Comparison of ENCODE assay signal across 11 mouse cellular contexts in the genomic region with DNA sequence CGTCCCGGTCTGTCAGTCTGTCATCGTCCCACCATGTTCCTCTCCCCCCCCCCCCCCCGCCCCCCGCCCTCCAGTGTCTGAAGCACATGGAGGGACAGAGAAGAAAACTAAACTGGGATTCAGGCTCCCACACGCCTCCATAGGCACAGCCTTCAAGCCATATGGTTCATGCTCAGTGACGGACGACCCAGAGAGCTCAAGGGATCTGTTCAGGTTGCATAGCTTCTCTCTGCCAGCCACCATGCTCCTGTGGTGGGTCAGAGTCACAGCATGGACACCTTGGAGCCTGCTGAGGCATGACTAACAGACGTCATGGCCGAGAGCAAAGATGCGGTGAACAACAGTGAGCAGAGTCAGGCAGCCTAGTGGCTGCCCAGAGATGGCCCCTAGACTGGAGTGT.
DNase-seq lines count a peak whose midpoint lies in the region; ATAC-seq lines count a peak whose summit lies in the region.
"Had no signal": no experiment of that assay in that cellular context is flagged by ENCODE, and none has a peak within 500 bp of the region (broad histone marks: within the 10 kb centered on the region; RNA-seq: fewer than 3 reads in every experiment).

No protein-coding gene starts in this region.

- H3K4me1 ChIP-seq in heart, embryonic 16.5 days (ENCODE audit: control insufficient read depth, insufficient read depth, low read length) = peaks cover 26% of the 10 kb centered on the region
- H3K4me1 ChIP-seq in forebrain, embryonic 15.5 days = peaks cover 81% of the 10 kb centered on the region
- H3K4me1 ChIP-seq in limb, embryonic 15.5 days = peaks cover 85% of the 10 kb centered on the region

- H3K4me2 ChIP-seq in heart, embryonic 16.5 days (ENCODE audit: low read depth, low read length) = no peak overlapping the region
- H3K4me2 ChIP-seq in forebrain, embryonic 15.5 days (replicated peaks) = no peak overlapping the region
- no peak overlapping the region for H3K4me2 ChIP-seq in limb, embryonic 15.5 days

- H3K4me3 ChIP-seq in heart, embryonic 16.5 days (ENCODE audit: low read length) = no peak overlapping the region
- no peak overlapping the region for H3K4me3 ChIP-seq in forebrain, embryonic 15.5 days
- H3K4me3 ChIP-seq in limb, embryonic 15.5 days = no peak overlapping the region
- H3K4me3 ChIP-seq: megakaryocyte, embryonic 14.5 days had no signal

- intact Hi-C loops in heart, postnatal 25 days (cut with DNase I) = loop anchor here (5.0 kb wide), 1 partner anchor 72 kb away; no protein-coding TSS in a partner anchor

- ATAC-seq in heart, embryonic 16.5 days (replicated peaks; ENCODE audit: extremely low read depth, insufficient read depth, low FRiP score) = no peak
- no peak for ATAC-seq in forebrain, embryonic 15.5 days (replicated peaks)
- ATAC-seq in limb, embryonic 15.5 days (ENCODE audit: insufficient number of reproducible peaks, low FRiP score, low TSS enrichment, low read depth) = no peak
- ATAC-seq in monocyte, adult 5-6 weeks (replicated peaks; ENCODE audit: insufficient number of reproducible peaks, low FRiP score, low TSS enrichment, poor library complexity, severe bottlenecking) = no peak

- H3K9me3 ChIP-seq in heart, embryonic 16.5 days (replicated peaks; ENCODE audit: control insufficient read depth, low read length) = no peaks in the 10 kb centered on the region
- no peaks in the 10 kb centered on the region for H3K9me3 ChIP-seq in forebrain, embryonic 15.5 days
- H3K9me3 ChIP-seq in limb, embryonic 15.5 days = no peaks in the 10 kb centered on the region
- H3K9me3 ChIP-seq: megakaryocyte, embryonic 14.5 days had no signal

- DNase-seq in heart, postnatal 25 days (ENCODE audit: low spot score) = no peak
- DNase-seq in brain, adult 2 months (ENCODE audit: low read depth, low spot score) = peak; percentile 55
- no peak for DNase-seq in testis, postnatal 10 days (ENCODE audit: low spot score)
- no peak for DNase-seq in layer of hippocampus, adult 18-20 months (ENCODE audit: low spot score in 2 of 2)
- DNase-seq: cerebellum, adult 9-11 months; retina, postnatal 1 day had no signal

- H3K9ac ChIP-seq in heart, embryonic 16.5 days (ENCODE audit: low read length) = no peak overlapping the region
- H3K9ac ChIP-seq in forebrain, embryonic 15.5 days (replicated peaks) = no peak overlapping the region
- no peak overlapping the region for H3K9ac ChIP-seq in limb, embryonic 15.5 days

- WGBS in heart, embryonic 16.5 days = 82% methylated on average over 9 of the region's 11 CpGs
- WGBS in forebrain, embryonic 15.5 days = 63% methylated on average over 9 of the region's 11 CpGs
- WGBS in limb, embryonic 15.5 days = 67% methylated on average over 10 of the region's 11 CpGs

- peak overlapping the region; percentile 78 for H3K27ac ChIP-seq in heart, embryonic 16.5 days (ENCODE audit: low read length)
- H3K27ac ChIP-seq in forebrain, embryonic 15.5 days (replicated peaks) = peak overlapping the region; percentile 98
- H3K27ac ChIP-seq in limb, embryonic 15.5 days = peak overlapping the region; percentile 92; the same call in 1 of the 2 replicates

- no peaks in the 10 kb centered on the region for H3K27me3 ChIP-seq in heart, embryonic 16.5 days (ENCODE audit: control insufficient read depth, insufficient read depth, low read length)
- H3K27me3 ChIP-seq in forebrain, embryonic 15.5 days = no peaks in the 10 kb centered on the region
- no peaks in the 10 kb centered on the region for H3K27me3 ChIP-seq in limb, embryonic 15.5 days

- no peaks in the 10 kb centered on the region for H3K36me3 ChIP-seq in heart, embryonic 16.5 days (ENCODE audit: control insufficient read depth, insufficient read depth)
- H3K36me3 ChIP-seq in forebrain, embryonic 15.5 days = no peaks in the 10 kb centered on the region
- no peaks in the 10 kb centered on the region for H3K36me3 ChIP-seq in limb, embryonic 15.5 days
